In genomic region chr11:88599332-88600130, GRCm38 (mm10) we compare ENCODE assay signal across 8 mouse cellular contexts.
DNase-seq lines count a peak whose midpoint lies in the region; ATAC-seq lines count a peak whose summit lies in the region.

No protein-coding gene starts in this region.

- no peaks in the 10 kb centered on the region for H3K27me3 ChIP-seq in heart, embryonic 10.5 days (ENCODE audit: insufficient read depth, poor library complexity, severe bottlenecking)
- no peaks in the 10 kb centered on the region for H3K27me3 ChIP-seq in hindbrain, embryonic 10.5 days (ENCODE audit: insufficient read depth, poor library complexity, severe bottlenecking)

- peak; percentile 82 for ATAC-seq in megakaryocyte, adult 5-6 weeks (ENCODE audit: poor library complexity, severe bottlenecking)

- peaks cover 90% of the 10 kb centered on the region for H3K4me1 ChIP-seq in heart, embryonic 10.5 days
- peaks cover 85% of the 10 kb centered on the region for H3K4me1 ChIP-seq in hindbrain, embryonic 10.5 days (replicated peaks)

- no peak overlapping the region for H3K4me3 ChIP-seq in heart, embryonic 10.5 days
- no peak overlapping the region for H3K4me3 ChIP-seq in hindbrain, embryonic 10.5 days

- H3K36me3 ChIP-seq in heart, embryonic 10.5 days: peaks cover 20% of the 10 kb centered on the region
- H3K36me3 ChIP-seq in hindbrain, embryonic 10.5 days: peaks cover 81% of the 10 kb centered on the region

- no peak for DNase-seq in heart, embryonic 10.5 days (ENCODE audit: low spot score)
- DNase-seq in heart, postnatal 36 days: no peak
- DNase-seq in B cell, adult 2 months: peak; percentile 62 to 68
- peak; percentile 62 for DNase-seq in cerebellum, adult 9-11 months
- no peak for DNase-seq in hindbrain, embryonic 10.5 days (ENCODE audit: low spot score)
- DNase-seq in ovary, postnatal 10 days (ENCODE audit: low spot score): no peak
- no peak for DNase-seq in gastrocnemius, postnatal 25 days

- H3K27ac ChIP-seq in heart, embryonic 10.5 days: peak overlapping the region; percentile 67
- peak overlapping the region; percentile 69 for H3K27ac ChIP-seq in hindbrain, embryonic 10.5 days

- intact Hi-C loops in heart, postnatal 36 days (cut with DNase I): loop anchor here (5.0 kb wide), 1 partner anchor 42 kb away; no protein-coding TSS in a partner anchor

- H3K9me3 ChIP-seq in heart, embryonic 10.5 days: no peaks in the 10 kb centered on the region
- H3K9me3 ChIP-seq in hindbrain, embryonic 10.5 days: no peaks in the 10 kb centered on the region

- WGBS in heart, embryonic 10.5 days: 70% methylated on average over 17 of the region's 17 CpGs
- 80% methylated on average over 17 of the region's 17 CpGs for WGBS in hindbrain, embryonic 10.5 days

Comparison
In these comparisons a context has a peak if more than half of its experiments do, and no peak if none do; other contexts are left out.
1. DNase-seq: peak in B cell, adult 2 months (2 of 2) and cerebellum, adult 9-11 months (single experiment); none in heart, embryonic 10.5 days (single experiment), heart, postnatal 36 days (0 of 2), hindbrain, embryonic 10.5 days (single experiment), ovary, postnatal 10 days (single experiment) and gastrocnemius, postnatal 25 days (single experiment).